7 mouse cellular contexts compared by ENCODE assay signal in the genomic region with DNA sequence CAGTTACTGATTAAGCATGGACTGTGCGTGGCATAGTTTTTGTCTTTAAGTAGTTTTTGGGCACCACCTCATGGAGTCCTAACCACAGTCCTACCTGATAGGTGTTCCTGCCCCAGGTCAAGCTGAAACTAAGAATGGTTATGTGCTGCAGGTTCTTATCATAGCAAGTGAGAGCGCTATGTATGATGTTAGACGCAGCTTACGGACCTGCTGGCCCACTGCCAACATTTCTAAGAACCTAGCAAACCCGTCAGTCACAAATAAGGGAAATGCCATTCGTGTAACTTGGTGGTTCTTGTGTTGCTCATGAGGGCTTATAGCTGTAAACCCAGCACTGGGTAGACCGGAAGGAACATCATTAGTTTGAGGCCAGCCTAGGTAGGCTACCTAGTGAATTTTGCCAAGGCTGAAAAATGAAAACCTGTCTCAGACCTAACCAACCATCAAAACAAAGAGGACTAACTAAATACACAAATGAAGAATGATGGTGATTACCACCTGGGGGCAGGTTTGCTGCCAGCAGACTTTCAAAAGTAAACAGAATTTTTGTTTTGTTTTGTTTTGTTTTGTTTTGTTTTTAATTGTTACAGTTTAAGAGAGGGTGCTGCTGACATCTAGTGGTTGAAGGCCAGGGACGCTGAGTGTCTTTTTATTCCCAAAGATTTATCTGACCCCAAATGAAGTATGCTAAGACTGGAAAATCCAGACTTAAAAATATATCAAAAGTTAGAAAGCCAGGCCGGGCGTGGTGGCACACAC. TPM values are rescaled to one million over a fixed set of nuclear protein-coding genes. Genes with fewer than 3 reads are reported as not detected.
DNase-seq lines count a peak whose midpoint lies in the region; ATAC-seq and TF ChIP-seq lines count a peak whose summit lies in the region.

No protein-coding gene starts in this region.

- H3K4me1 ChIP-seq in neural tube, embryonic 12.5 days = peaks cover 5% of the 10 kb centered on the region; the same call in 1 of the 2 replicates
- H3K4me1 ChIP-seq in forebrain, embryonic 15.5 days = peaks cover 9% of the 10 kb centered on the region
- peaks cover 52% of the 10 kb centered on the region for H3K4me1 ChIP-seq in kidney, adult 2 months (ENCODE audit: control insufficient read depth, insufficient read depth, low read length)

- no peak overlapping the region for H3K9ac ChIP-seq in neural tube, embryonic 12.5 days
- H3K9ac ChIP-seq in forebrain, embryonic 15.5 days (replicated peaks) = 0 out of 2 replicates have a peak overlapping the region, but pooled peaks have one; percentile 7

- ATAC-seq in neural tube, embryonic 12.5 days (ENCODE audit: low FRiP score, low read depth) = 0 out of 2 replicates have a peak, but pooled peaks have one; percentile 21
- peak; percentile 62 for ATAC-seq in forebrain, embryonic 15.5 days (replicated peaks)

- H3K27ac ChIP-seq in neural tube, embryonic 12.5 days = no peak overlapping the region
- H3K27ac ChIP-seq in forebrain, embryonic 15.5 days (replicated peaks) = no peak overlapping the region
- peak overlapping the region; percentile 79 for H3K27ac ChIP-seq in kidney, adult 2 months (ENCODE audit: insufficient read depth, low read depth, low read length)

- no peak overlapping the region for H3K4me2 ChIP-seq in neural tube, embryonic 12.5 days (replicated peaks)
- peak overlapping the region; percentile 30 for H3K4me2 ChIP-seq in forebrain, embryonic 15.5 days (replicated peaks)

- DNase-seq in neural tube, embryonic 10.5 days (ENCODE audit: extremely low spot score, low spot score) = no peak
- DNase-seq in adipocyte (ENCODE audit: low spot score) = peak; percentile 75
- DNase-seq in kidney, adult 2 months = peak; percentile 75
- DNase-seq in lung, postnatal 10 days = peak; percentile 61
- peak; percentile 43 to 59 for DNase-seq in spleen, postnatal 36 days (ENCODE audit: low spot score in 2 of 2)

- peaks cover 8% of the 10 kb centered on the region; the same call in 1 of the 2 replicates for H3K9me3 ChIP-seq in neural tube, embryonic 12.5 days
- H3K9me3 ChIP-seq in forebrain, embryonic 15.5 days = no peaks in the 10 kb centered on the region

- TF ChIP-seq POLR2A in kidney, adult 2 months (IDR thresholded peaks at IDR 0.05; ENCODE audit: low read depth, low read length) = no peak

- H3K4me3 ChIP-seq in neural tube, embryonic 12.5 days = no peak overlapping the region
- 0 out of 2 replicates have a peak overlapping the region, but pooled peaks have one; percentile 11 for H3K4me3 ChIP-seq in forebrain, embryonic 15.5 days
- peak overlapping the region; percentile 40 for H3K4me3 ChIP-seq in kidney, adult 2 months (ENCODE audit: insufficient read depth, low read depth, low read length)

- no peaks in the 10 kb centered on the region for H3K27me3 ChIP-seq in neural tube, embryonic 12.5 days (replicated peaks)
- H3K27me3 ChIP-seq in forebrain, embryonic 15.5 days = no peaks in the 10 kb centered on the region
- no peaks in the 10 kb centered on the region for H3K27me3 ChIP-seq in kidney, adult 2 months (replicated peaks; ENCODE audit: control insufficient read depth, insufficient read depth, low read length)

- TF ChIP-seq CTCF in kidney, adult 2 months (conservative IDR thresholded peaks at IDR 0.05; ENCODE audit: insufficient read depth, insufficient read length, low read depth, low read length) = 0 out of 2 replicates have a peak, but pooled peaks have one; percentile 16

- WGBS in neural tube, embryonic 12.5 days = 73% methylated on average over 10 of the region's 10 CpGs
- WGBS in forebrain, embryonic 15.5 days = 40% methylated on average over 10 of the region's 10 CpGs
- 10% methylated on average over 10 of the region's 10 CpGs for WGBS in kidney, adult 2 months

- no peaks in the 10 kb centered on the region for H3K36me3 ChIP-seq in neural tube, embryonic 12.5 days
- H3K36me3 ChIP-seq in forebrain, embryonic 15.5 days = no peaks in the 10 kb centered on the region
- H3K36me3 ChIP-seq in kidney, adult 2 months (ENCODE audit: control insufficient read depth, insufficient read depth, low read length) = no peaks in the 10 kb centered on the region

RNA-seq across cellular contexts. Expression of a gene that starts 13.5 kb away (rescaled TPM):
- 32.9 and 36.2 TPM in 2 replicates for polyA plus RNA-seq in neural tube, embryonic 12.5 days (2016; fragmentation: Nextera tagmentation; extraction: Ambion mirVana)
- 35.9 and 38.4 TPM in 2 replicates for polyA plus RNA-seq in forebrain, embryonic 15.5 days (2015; fragmentation: Nextera tagmentation; extraction: Ambion mirVana)
- 17.7 and 20.5 TPM in 2 replicates for polyA plus RNA-seq in kidney, adult 2 months (2012; rRNA removed)
